Mouse (Mus musculus): Measurements from ENCODE around the gene G6pc. TPM values are rescaled to one million over a fixed set of nuclear protein-coding genes. Genes with fewer than 3 reads are reported as not detected.
"Not testable (repeated sequence)": the region's sequence is repeated elsewhere in the genome, so short reads cannot be mapped to it uniquely, and the experiment has no call there.

G6pc gene
- total and polyA plus RNA-seq, 2 experiments from 2014 or later = not detected

DNA sequence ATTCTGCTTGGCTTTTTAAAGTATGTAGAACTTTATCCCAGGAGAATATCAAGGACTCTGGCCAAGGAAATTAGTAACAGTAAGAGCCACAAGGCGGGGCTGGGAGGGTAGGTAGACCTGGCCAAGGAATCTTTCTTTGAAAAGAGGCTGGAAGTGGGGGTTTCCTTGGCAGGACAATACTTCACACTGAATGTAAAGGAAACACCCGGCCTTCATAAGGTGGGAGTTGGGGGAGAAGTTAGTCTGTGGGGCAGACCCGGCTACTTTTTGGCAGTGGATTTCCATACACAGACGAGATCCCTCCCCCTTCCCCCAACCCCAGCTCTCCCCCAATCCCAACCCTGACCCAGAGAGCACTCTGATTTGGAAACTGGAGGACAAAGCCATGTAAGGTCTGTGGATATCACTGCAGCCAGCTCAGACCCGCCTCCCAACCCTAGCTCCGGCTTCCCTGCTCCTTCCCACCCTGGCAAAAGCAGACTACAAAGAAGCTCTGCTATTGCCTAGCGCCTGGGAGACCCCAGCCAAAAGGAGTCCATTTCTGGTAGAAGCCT lies 36.9 kb upstream of the G6pc start, which contains the start of gene Aoc3:
Aoc3 (plus strand) TSS at position 235 of the 554 bp plus-strand sequence.
- ATAC-seq = no peak
- H3K27me3 ChIP-seq (ENCODE audit: insufficient read depth, low read length) = no peaks in the 10 kb centered on the region
- TF ChIP-seq CTCF (IDR thresholded peaks at IDR 0.05; ENCODE audit: low read depth) = no peak

DNA sequence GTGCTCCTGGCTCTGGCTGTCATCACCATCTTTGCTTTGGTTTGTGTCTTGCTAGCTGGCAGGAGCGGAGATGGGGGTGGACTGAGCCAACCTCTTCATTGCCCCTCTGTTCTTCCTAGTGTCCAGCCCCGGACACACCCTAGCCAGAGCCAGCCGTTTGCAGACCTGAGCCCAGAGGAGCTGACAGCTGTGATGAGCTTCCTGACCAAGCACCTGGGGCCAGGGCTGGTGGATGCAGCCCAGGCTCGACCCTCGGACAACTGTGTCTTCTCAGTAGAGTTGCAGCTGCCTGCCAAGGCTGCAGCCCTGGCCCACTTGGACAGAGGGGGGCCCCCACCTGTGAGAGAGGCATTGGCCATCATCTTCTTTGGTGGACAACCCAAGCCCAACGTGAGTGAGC lies 36.4 kb upstream of the G6pc start:
- H3K27ac ChIP-seq (ENCODE audit: low read depth, low read length); DNase-seq; H3K36me3 ChIP-seq (ENCODE audit: insufficient read depth); H3K4me2 ChIP-seq (ENCODE audit: low read depth); H3K27me3 ChIP-seq (ENCODE audit: insufficient read depth, low read length); ATAC-seq; H3K9ac ChIP-seq; H3K9me3 ChIP-seq (ENCODE audit: low read length); H3K4me3 ChIP-seq (ENCODE audit: low read depth, low read length); H3K4me1 ChIP-seq (ENCODE audit: insufficient read depth): not testable (repeated sequence)
- 85% methylated on average over 6 of the region's 6 CpGs for WGBS

More for the DNA sequence above, 36.9 kb upstream of the G6pc start, which contains the start of gene Aoc3:
- 64% methylated on average over 7 of the region's 7 CpGs for WGBS
- no peak for DNase-seq
- Histone ChIP-seq H3K4me1 (ENCODE audit: insufficient read depth) (no peaks in the 10 kb centered on the region), H3K36me3 (ENCODE audit: insufficient read depth) (peaks cover 6% of the 10 kb centered on the region), H3K27ac (ENCODE audit: low read depth, low read length) (no peak within 1 kb of the TSS), H3K9ac (no peak within 1 kb of the TSS), H3K9me3 (ENCODE audit: low read length) (no peaks in the 10 kb centered on the region), H3K4me2 (ENCODE audit: low read depth) (no peak within 1 kb of the TSS), H3K4me3 (ENCODE audit: low read depth, low read length) (no peak within 1 kb of the TSS)

GRCm38 (mm10) chr11:101332537-101332936 lies 34.8 kb upstream of the G6pc start:
- 81% methylated on average over 3 of the region's 3 CpGs for WGBS
- Histone ChIP-seq H3K4me3 (ENCODE audit: low read depth, low read length) (no peak overlapping the region), H3K9ac (no peak overlapping the region), H3K4me1 (ENCODE audit: insufficient read depth) (no peaks in the 10 kb centered on the region), H3K27ac (ENCODE audit: low read depth, low read length) (no peak overlapping the region), H3K27me3 (ENCODE audit: insufficient read depth, low read length) (no peaks in the 10 kb centered on the region), H3K36me3 (ENCODE audit: insufficient read depth) (no peaks in the 10 kb centered on the region), H3K9me3 (ENCODE audit: low read length) (no peaks in the 10 kb centered on the region), H3K4me2 (ENCODE audit: low read depth) (no peak overlapping the region)
- ATAC-seq (no peak), DNase-seq (no peak)
- TF ChIP-seq CTCF (IDR thresholded peaks at IDR 0.05; ENCODE audit: low read depth) = no peak

GRCm38 (mm10) chr11:101334023-101334422 lies 33.3 kb upstream of the G6pc start:
- TF ChIP-seq CTCF (IDR thresholded peaks at IDR 0.05; ENCODE audit: low read depth) = no peak
- no peak overlapping the region for H3K4me2 ChIP-seq (ENCODE audit: low read depth)
- no peak for DNase-seq
- no peak overlapping the region for H3K27ac ChIP-seq (ENCODE audit: low read depth, low read length)
- no peaks in the 10 kb centered on the region for H3K4me1 ChIP-seq (ENCODE audit: insufficient read depth)
- ATAC-seq = no peak
- 32% methylated on average over 10 of the region's 10 CpGs for WGBS
- H3K9ac ChIP-seq = no peak overlapping the region
- H3K9me3 ChIP-seq (ENCODE audit: low read length) = no peaks in the 10 kb centered on the region
- H3K36me3 ChIP-seq (ENCODE audit: insufficient read depth) = no peaks in the 10 kb centered on the region
- no peaks in the 10 kb centered on the region for H3K27me3 ChIP-seq (ENCODE audit: insufficient read depth, low read length)
- H3K4me3 ChIP-seq (ENCODE audit: low read depth, low read length) = no peak overlapping the region

- Histone ChIP-seq H3K36me3 (ENCODE audit: insufficient read depth) (no peaks in the 10 kb centered on the region), H3K9me3 (ENCODE audit: low read length) (no peaks in the 10 kb centered on the region), H3K27me3 (ENCODE audit: insufficient read depth, low read length) (no peaks in the 10 kb centered on the region), H3K4me3 (ENCODE audit: low read depth, low read length) (no peak overlapping the region), H3K4me2 (ENCODE audit: low read depth) (no peak overlapping the region), H3K4me1 (ENCODE audit: insufficient read depth) (no peaks in the 10 kb centered on the region), H3K9ac (no peak overlapping the region), H3K27ac (ENCODE audit: low read depth, low read length) (no peak overlapping the region)
- DNase-seq = no peak
- no peak for TF ChIP-seq CTCF (IDR thresholded peaks at IDR 0.05; ENCODE audit: low read depth)
- ATAC-seq = no peak
- 10% methylated on average over 6 of the region's 6 CpGs for WGBS
Measured at GRCm38 (mm10) chr11:101334516-101334915, 32.8 kb upstream of the G6pc start.

GRCm38 (mm10) chr11:101335685-101336084 lies 31.7 kb upstream of the G6pc start:
- ATAC-seq = no peak
- Histone ChIP-seq H3K27me3 (ENCODE audit: insufficient read depth, low read length) (no peaks in the 10 kb centered on the region), H3K9ac (no peak overlapping the region), H3K4me1 (ENCODE audit: insufficient read depth) (no peaks in the 10 kb centered on the region), H3K9me3 (ENCODE audit: low read length) (no peaks in the 10 kb centered on the region), H3K4me3 (ENCODE audit: low read depth, low read length) (no peak overlapping the region), H3K4me2 (ENCODE audit: low read depth) (no peak overlapping the region), H3K36me3 (ENCODE audit: insufficient read depth) (no peaks in the 10 kb centered on the region), H3K27ac (ENCODE audit: low read depth, low read length) (no peak overlapping the region)
- DNase-seq = no peak
- WGBS = 86% methylated on average over 9 of the region's 9 CpGs
- no peak for TF ChIP-seq CTCF (IDR thresholded peaks at IDR 0.05; ENCODE audit: low read depth)

GRCm38 (mm10) chr11:101338123-101338760 lies 29.1 kb upstream of the G6pc start:
- Histone ChIP-seq H3K27me3 (ENCODE audit: insufficient read depth, low read length) (no peaks in the 10 kb centered on the region), H3K4me2 (ENCODE audit: low read depth) (peak overlapping the region; percentile 58), H3K27ac (ENCODE audit: low read depth, low read length) (peak overlapping the region; percentile 60), H3K36me3 (ENCODE audit: insufficient read depth) (no peaks in the 10 kb centered on the region), H3K9me3 (ENCODE audit: low read length) (no peaks in the 10 kb centered on the region), H3K4me1 (ENCODE audit: insufficient read depth) (no peaks in the 10 kb centered on the region), H3K9ac (peak overlapping the region; percentile 43; the same call in 1 of the 2 replicates), H3K4me3 (ENCODE audit: low read depth, low read length) (peak overlapping the region; percentile 40)
- TF ChIP-seq CTCF (IDR thresholded peaks at IDR 0.05; ENCODE audit: low read depth) = no peak
- 1% methylated on average over 9 of the region's 9 CpGs for WGBS
- ATAC-seq = peak; percentile 95
- DNase-seq = peak; percentile 69

Measured in forebrain, postnatal 0 days (tissue).